In genomic region chr7:39545134-39545533, GRCm38 (mm10) we compare ENCODE assay signal across 8 mouse cellular contexts. TPM values are rescaled to one million over a fixed set of nuclear protein-coding genes. Genes with fewer than 3 reads are reported as not detected.
A peak's percentile ranks its signal among the peaks of the same experiment; 100 is the strongest.
DNase-seq lines count a peak whose midpoint lies in the region; ATAC-seq and TF ChIP-seq lines count a peak whose summit lies in the region.

No protein-coding gene starts in this region.

- H3K9ac ChIP-seq in neural tube, embryonic 14.5 days (replicated peaks; ENCODE audit: low read depth, low read length), result peak overlapping the region; percentile 47; the same call in 1 of the 2 replicates

- TF ChIP-seq CTCF in lung, adult 2 months (IDR thresholded peaks at IDR 0.05; ENCODE audit: insufficient read depth, low read length), result no peak

- H3K4me1 ChIP-seq in lung, adult 2 months (ENCODE audit: control insufficient read depth, insufficient read depth, low read length), result peaks cover 8% of the 10 kb centered on the region
- peaks cover 11% of the 10 kb centered on the region; the same call in 1 of the 2 replicates for H3K4me1 ChIP-seq in forebrain, embryonic 10.5 days
- 0 out of 2 replicates have a peak, but pooled peaks cover 3% of the 10 kb centered on the region for H3K4me1 ChIP-seq in limb, embryonic 10.5 days
- H3K4me1 ChIP-seq in neural tube, embryonic 14.5 days (ENCODE audit: control insufficient read depth, insufficient read depth, low read length), result no peaks in the 10 kb centered on the region; the same call in 1 of the 2 replicates

- H3K27ac ChIP-seq in forebrain, embryonic 10.5 days, result peak overlapping the region; percentile 89
- peak overlapping the region; percentile 91 for H3K27ac ChIP-seq in limb, embryonic 10.5 days
- H3K27ac ChIP-seq in neural tube, embryonic 14.5 days (ENCODE audit: low read depth, low read length), result peak overlapping the region; percentile 84

- no peak for ATAC-seq in neural tube, embryonic 14.5 days (ENCODE audit: low read depth)

- 11% methylated on average over 10 of the region's 10 CpGs for WGBS in lung, adult 2 months
- 61% methylated on average over 10 of the region's 10 CpGs for WGBS in forebrain, embryonic 10.5 days
- 67% methylated on average over 10 of the region's 10 CpGs for WGBS in limb, embryonic 10.5 days
- WGBS in neural tube, embryonic 14.5 days, result 43% methylated on average over 10 of the region's 10 CpGs

- DNase-seq in lung, adult 2 months, result no peak
- no peak for DNase-seq in lung, postnatal 25 days (ENCODE audit: low spot score)
- no peak for DNase-seq in forebrain, embryonic 10.5 days (ENCODE audit: extremely low spot score, low spot score)
- no peak for DNase-seq in limb, embryonic 10.5 days (ENCODE audit: low spot score)
- no peak for DNase-seq in gastrocnemius, postnatal 4 days (ENCODE audit: low spot score in 2 of 2)
- no peak for DNase-seq in left cerebral cortex, adult 9 months (ENCODE audit: low spot score in 2 of 2)
- no peak for DNase-seq in thymus, postnatal 4 days

- no peaks in the 10 kb centered on the region for H3K36me3 ChIP-seq in forebrain, embryonic 10.5 days (replicated peaks)
- H3K36me3 ChIP-seq in limb, embryonic 10.5 days, result no peaks in the 10 kb centered on the region
- H3K36me3 ChIP-seq in neural tube, embryonic 14.5 days (ENCODE audit: control insufficient read depth, insufficient read depth, low read length), result no peaks in the 10 kb centered on the region

- H3K4me2 ChIP-seq in neural tube, embryonic 14.5 days (ENCODE audit: low read depth, low read length), result peak overlapping the region; percentile 70

- H3K4me3 ChIP-seq in lung, adult 2 months (replicated peaks; ENCODE audit: extremely low read depth, low read depth, low read length), result peak overlapping the region; percentile 87
- peak overlapping the region; percentile 60 for H3K4me3 ChIP-seq in forebrain, embryonic 10.5 days
- peak overlapping the region; percentile 74 for H3K4me3 ChIP-seq in limb, embryonic 10.5 days
- H3K4me3 ChIP-seq in neural tube, embryonic 14.5 days (ENCODE audit: low read depth, low read length), result peak overlapping the region; percentile 43

- H3K9me3 ChIP-seq in forebrain, embryonic 10.5 days, result no peaks in the 10 kb centered on the region
- H3K9me3 ChIP-seq in limb, embryonic 10.5 days (replicated peaks), result no peaks in the 10 kb centered on the region
- no peaks in the 10 kb centered on the region for H3K9me3 ChIP-seq in neural tube, embryonic 14.5 days (ENCODE audit: control insufficient read depth, low read length)

- no peaks in the 10 kb centered on the region for H3K27me3 ChIP-seq in forebrain, embryonic 10.5 days (ENCODE audit: poor library complexity, severe bottlenecking)
- H3K27me3 ChIP-seq in limb, embryonic 10.5 days (ENCODE audit: low read depth, poor library complexity, severe bottlenecking), result no peaks in the 10 kb centered on the region
- no peaks in the 10 kb centered on the region for H3K27me3 ChIP-seq in neural tube, embryonic 14.5 days (ENCODE audit: control insufficient read depth, insufficient read depth, low read length)

- no peak for TF ChIP-seq POLR2A in lung, adult 2 months (IDR thresholded peaks at IDR 0.05; ENCODE audit: borderline replicate concordance, extremely low read depth, low read depth, low read length)

RNA-seq across cellular contexts. Expression of gene Zfp619, which starts 27.6 kb away (rescaled TPM):
- 0.44 and 0.56 TPM in 2 replicates for polyA plus RNA-seq in lung, adult 2 months (2012; rRNA removed)
- polyA plus RNA-seq in forebrain, embryonic 10.5 days (2016; fragmentation: Nextera tagmentation; extraction: Ambion mirVana), result 2.8 and 3.1 TPM in 2 replicates
- 1.8 and 2.5 TPM in 2 replicates for polyA plus RNA-seq in limb, embryonic 10.5 days (2016; fragmentation: Nextera tagmentation; extraction: Ambion mirVana)
- 4.2 and 4.8 TPM in 2 replicates for polyA plus RNA-seq in neural tube, embryonic 14.5 days (2014; fragmentation: Nextera tagmentation; extraction: Ambion mirVana)
- total RNA-seq in gastrocnemius, postnatal 4 days (2021), result 1 to 10 TPM; 2.7 to 2.8 TPM
